Mouse (Mus musculus) cerebellum, adult 2 months (tissue): ENCODE measurements around the gene Scamp1.

Experiments
- CTCF ChIP-seq: fragments of 200-500 bp; IDR thresholded peaks from 2 replicates; pipeline ENCODE4 v1.5.1; 2011; ENCODE audit warnings: low read depth, mild to moderate bottlenecking, control low read depth, low read length, moderate library complexity, borderline replicate concordance; ENCODE audit not compliant: insufficient read depth
- POLR2A ChIP-seq: fragments of 200-500 bp; IDR thresholded peaks from 2 replicates; pipeline ENCODE4 v1.6.1; 2011; ENCODE audit warnings: low read length, control low read depth, borderline replicate concordance; ENCODE audit not compliant: insufficient read depth

- TF ChIP-seq POLR2A: no peak
- TF ChIP-seq CTCF: no peak
These were observed 42.4 kb upstream of the Scamp1 start for GRCm38 (mm10) chr13:94328063-94328462.
